Mouse (Mus musculus): ENCODE data around the gene Gm49345. TPM values are rescaled to one million over a fixed set of nuclear protein-coding genes. Genes with fewer than 3 reads are reported as not detected.

Gm49345 gene
- polyA plus RNA-seq, 1 experiment = not detected

- H3K36me3 ChIP-seq (replicated peaks; ENCODE audit: low read length) = peaks cover 17% of the 10 kb centered on the region
- peaks cover 26% of the 10 kb centered on the region for H3K4me1 ChIP-seq
- TF ChIP-seq FLI1 (IDR thresholded peaks at IDR 0.05; ENCODE audit: low read length) (no peak), GATA1 (IDR thresholded peaks at IDR 0.05; ENCODE audit: borderline replicate concordance, low read length) (no peak)
These were observed 83.8 kb downstream of the Gm49345 start, which contains the start of gene Zfp748 for GRCm38 (mm10) chr13:67553730-67554129. TSS of gene Zfp748 (minus strand) at chr13:67553830.

DNA sequence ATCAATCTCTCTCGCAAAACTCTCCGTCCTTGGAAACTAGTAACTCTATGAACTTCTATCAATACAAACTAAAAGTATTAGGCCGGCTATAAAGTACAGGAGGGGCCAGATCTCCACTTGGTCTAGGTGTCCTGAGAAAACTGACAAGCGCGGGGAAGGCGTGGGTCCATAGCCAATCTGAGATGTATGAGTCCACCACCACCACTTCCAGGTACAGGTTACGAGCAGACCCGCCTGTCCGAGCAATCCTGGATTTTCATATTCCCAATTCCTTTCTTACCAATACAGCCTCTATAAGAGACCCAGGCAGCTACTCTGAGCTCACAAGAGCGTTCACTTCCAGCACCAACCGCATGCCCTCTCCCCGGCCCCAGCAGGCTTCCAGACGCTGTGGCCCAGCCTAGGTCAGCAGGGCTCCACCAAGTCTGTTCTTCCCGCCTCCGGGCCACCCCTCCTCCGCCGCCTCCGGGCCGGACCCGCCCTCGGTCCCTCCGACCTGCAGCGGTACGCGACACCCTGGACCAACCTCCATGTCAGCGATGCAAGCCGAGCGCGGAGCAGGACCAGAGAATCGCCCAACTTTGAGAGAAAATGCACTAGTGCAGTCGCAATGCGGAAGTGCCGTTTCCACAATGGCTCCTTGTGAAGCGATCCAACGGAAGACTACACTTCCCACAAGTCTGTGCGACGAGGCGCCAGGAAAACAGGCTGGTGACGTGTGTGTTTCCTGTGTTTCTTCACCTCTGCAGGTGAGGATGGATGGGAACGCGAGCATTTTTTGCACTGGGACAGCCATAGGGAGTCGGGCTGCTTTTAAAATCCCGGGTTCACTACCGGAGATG is 84.8 kb downstream of the Gm49345 start:
- peak overlapping the region; percentile 97 for H3K4me3 ChIP-seq (replicated peaks)
- H3K27me3 ChIP-seq (replicated peaks) = no peaks in the 10 kb centered on the region
- peaks cover 25% of the 10 kb centered on the region for H3K36me3 ChIP-seq (replicated peaks; ENCODE audit: low read length)
- H3K4me1 ChIP-seq = peaks cover 32% of the 10 kb centered on the region
- no peaks in the 10 kb centered on the region for H3K9me3 ChIP-seq
- TF ChIP-seq GATA1 (IDR thresholded peaks at IDR 0.05; ENCODE audit: borderline replicate concordance, low read length) (no peak), FLI1 (IDR thresholded peaks at IDR 0.05; ENCODE audit: low read length) (0 out of 2 replicates have a peak, but pooled peaks have one; percentile 9)

More at GRCm38 (mm10) chr13:67553730-67554129, 83.8 kb downstream of the Gm49345 start, which contains the start of gene Zfp748:
- Histone ChIP-seq H3K4me3 (replicated peaks) (peak within 1 kb of the TSS; percentile 97), H3K9me3 (no peaks in the 10 kb centered on the region), H3K27me3 (replicated peaks) (no peaks in the 10 kb centered on the region)

DNA sequence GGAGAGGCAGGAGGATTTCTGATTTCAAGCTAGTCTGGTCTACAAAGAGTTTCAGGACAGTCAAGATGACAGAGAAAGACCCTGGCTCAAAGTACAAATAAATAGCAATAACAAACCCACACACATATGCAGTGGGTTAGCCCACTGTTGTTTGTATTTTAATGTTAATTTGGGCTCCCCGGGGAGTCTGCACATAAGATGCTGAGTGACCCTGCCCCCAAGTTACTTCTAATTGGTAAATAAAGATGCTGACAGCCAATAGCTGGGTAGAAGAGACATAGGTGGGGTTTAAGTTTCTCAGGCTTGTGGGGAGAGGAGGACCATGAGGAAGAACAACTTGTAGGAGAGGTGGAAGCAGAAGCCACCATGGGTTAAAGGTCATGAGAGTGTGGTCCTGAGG is 91.6 kb downstream of the Gm49345 start:
- peaks cover 19% of the 10 kb centered on the region for H3K9me3 ChIP-seq
- TF ChIP-seq FLI1 (IDR thresholded peaks at IDR 0.05; ENCODE audit: low read length) (no peak), GATA1 (IDR thresholded peaks at IDR 0.05; ENCODE audit: borderline replicate concordance, low read length) (no peak)
- H3K27me3 ChIP-seq (replicated peaks) = no peaks in the 10 kb centered on the region
- peaks cover 14% of the 10 kb centered on the region; the same call in 1 of the 2 replicates for H3K4me1 ChIP-seq
- no peak overlapping the region for H3K4me3 ChIP-seq (replicated peaks)
- peaks cover 88% of the 10 kb centered on the region for H3K36me3 ChIP-seq (replicated peaks; ENCODE audit: low read length)

Other genes with a start within 250 kb of the Gm49345 start
- 0.08 TPM in 1 of 2 replicates, not detected in the other for gene Zfp429, start 237.9 kb downstream of the Gm49345 start, polyA plus RNA-seq (2012; ENCODE audit: insufficient read depth, low replicate concordance)
- 0.07 TPM in 1 of 2 replicates, not detected in the other for gene Zfp459, start 216.4 kb downstream of the Gm49345 start, polyA plus RNA-seq (2012; ENCODE audit: insufficient read depth, low replicate concordance)
- 0.13 TPM in 1 of 2 replicates, not detected in the other for gene Zfp874a, start 186.1 kb downstream of the Gm49345 start, polyA plus RNA-seq (2012; ENCODE audit: insufficient read depth, low replicate concordance)
- gene Zfp874b, start 153.5 kb downstream of the Gm49345 start, polyA plus RNA-seq (2012; ENCODE audit: insufficient read depth, low replicate concordance) = not detected in 2 replicates
- gene Zfp58, start 137.2 kb downstream of the Gm49345 start, polyA plus RNA-seq (2012; ENCODE audit: insufficient read depth, low replicate concordance) = not detected in 2 replicates
- not detected in 2 replicates for gene Gm26965, start 111.6 kb downstream of the Gm49345 start, polyA plus RNA-seq (2012; ENCODE audit: insufficient read depth, low replicate concordance)
- gene Zfp87, start 111.6 kb downstream of the Gm49345 start, polyA plus RNA-seq (2012; ENCODE audit: insufficient read depth, low replicate concordance) = 0.17 TPM in 1 of 2 replicates, not detected in the other
- 0.09 TPM in 1 of 2 replicates, not detected in the other for gene Zfp748, start 83.9 kb downstream of the Gm49345 start, polyA plus RNA-seq (2012; ENCODE audit: insufficient read depth, low replicate concordance)
- gene Zfp729b, start 28.1 kb downstream of the Gm49345 start, polyA plus RNA-seq (2012; ENCODE audit: insufficient read depth, low replicate concordance) = 0.18 TPM in 1 of 2 replicates, not detected in the other
- 0.26 TPM in 1 of 2 replicates, not detected in the other for gene Zfp729a, start within 50 bp of the Gm49345 start, polyA plus RNA-seq (2012; ENCODE audit: insufficient read depth, low replicate concordance)
- gene Zfp738, start 49.3 kb upstream of the Gm49345 start, polyA plus RNA-seq (2012; ENCODE audit: insufficient read depth, low replicate concordance) = 0.26 and 3.6 TPM in 2 replicates
- gene Zfp65, start 91.4 kb upstream of the Gm49345 start, polyA plus RNA-seq (2012; ENCODE audit: insufficient read depth, low replicate concordance) = not detected in 2 replicates
- 0.12 TPM in 1 of 2 replicates, not detected in the other for gene Zfp85, start 117.5 kb upstream of the Gm49345 start, polyA plus RNA-seq (2012; ENCODE audit: insufficient read depth, low replicate concordance)
- 0.17 TPM in 1 of 2 replicates, not detected in the other for gene Zfp493, start 141.9 kb upstream of the Gm49345 start, polyA plus RNA-seq (2012; ENCODE audit: insufficient read depth, low replicate concordance)
- not detected in 2 replicates for gene Zfp273, start 176.0 kb upstream of the Gm49345 start, polyA plus RNA-seq (2012; ENCODE audit: insufficient read depth, low replicate concordance)
- not detected in 2 replicates for gene Gm10037, start 193.3 kb upstream of the Gm49345 start, polyA plus RNA-seq (2012; ENCODE audit: insufficient read depth, low replicate concordance)
- not detected in 2 replicates for gene BC048507, start 225.6 kb upstream of the Gm49345 start, polyA plus RNA-seq (2012; ENCODE audit: insufficient read depth, low replicate concordance)